Mouse (Mus musculus): ENCODE results near the gene Nacc2.

Gene Nacc2

GRCm38 (mm10) chr2:26013674-26014073 lies 109.3 kb downstream of the Nacc2 start:
- DNase-seq (ENCODE audit: extremely low read depth, low read depth, low spot score): no peak

GRCm38 (mm10) chr2:26011420-26011819 lies 111.6 kb downstream of the Nacc2 start:
- no peak for DNase-seq (ENCODE audit: extremely low read depth, low read depth, low spot score)
